Mouse (Mus musculus) kidney, postnatal 25 days (tissue): ENCODE data around the gene Alpl.

Experiments
- DNase-seq, 2 experiments: peaks; one replicate each; pipeline ENCODE4 v3.0.0; 2021; ENCODE audit warnings: mixed read lengths in 2 of 2

Gene Alpl

GRCm38 (mm10) chr4:137795611-137796557 is at the start of gene Alpl:
TSS of gene Alpl (minus strand) at chr4:137796384.
- peak; percentile 81 to 86 for DNase-seq

GRCm38 (mm10) chr4:137844656-137845055 is 48.5 kb upstream of the Alpl start:
- peak; percentile 83 to 89 for DNase-seq

DNA sequence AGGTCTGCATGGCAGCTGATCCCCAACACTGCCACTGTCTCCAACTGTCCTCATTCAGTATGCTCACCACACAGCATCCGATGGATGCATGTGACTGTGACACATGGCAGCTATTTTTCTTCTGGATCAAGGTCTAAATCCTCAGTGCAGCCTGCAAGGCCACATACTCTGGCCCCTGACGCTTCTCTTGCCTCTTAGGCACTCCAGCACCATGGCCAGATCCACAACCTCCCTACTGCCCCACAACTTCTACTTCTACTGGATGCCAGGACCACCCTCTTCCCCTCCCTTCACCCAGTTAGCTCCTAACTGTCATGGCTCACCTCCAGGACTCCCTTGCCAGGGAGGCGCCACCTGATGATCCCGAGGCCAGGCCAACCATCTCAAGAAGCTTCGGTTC is 43.3 kb upstream of the Alpl start:
- peak in 1 of 2 experiments; percentile 37 for DNase-seq

DNA sequence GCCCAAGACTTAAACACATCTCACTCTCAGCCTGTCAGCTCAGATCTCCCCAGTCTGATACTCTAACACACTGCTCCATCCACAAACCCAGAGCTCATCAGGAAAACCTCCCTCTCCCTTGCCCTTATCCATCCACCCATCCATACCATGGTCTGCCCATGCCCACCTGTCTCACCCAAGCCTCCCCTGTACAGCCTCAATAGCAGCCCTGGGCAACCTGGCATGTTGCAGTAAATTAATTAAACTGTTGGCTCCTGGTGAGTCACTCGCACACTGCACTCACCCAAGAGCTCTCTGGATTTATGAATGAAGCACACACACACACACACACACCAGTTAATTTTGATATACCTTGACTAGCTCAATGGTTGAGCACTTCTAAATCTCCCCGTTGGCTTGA is 42.6 kb upstream of the Alpl start:
- peak in 1 of 2 experiments; percentile 26 for DNase-seq

- DNase-seq, result peak; percentile 83 to 93
Measured at GRCm38 (mm10) chr4:137837792-137838191, 41.6 kb upstream of the Alpl start.

- DNase-seq, result peak in 1 of 2 experiments; percentile 23
Measured at GRCm38 (mm10) chr4:137836741-137837140, 40.6 kb upstream of the Alpl start.

DNA sequence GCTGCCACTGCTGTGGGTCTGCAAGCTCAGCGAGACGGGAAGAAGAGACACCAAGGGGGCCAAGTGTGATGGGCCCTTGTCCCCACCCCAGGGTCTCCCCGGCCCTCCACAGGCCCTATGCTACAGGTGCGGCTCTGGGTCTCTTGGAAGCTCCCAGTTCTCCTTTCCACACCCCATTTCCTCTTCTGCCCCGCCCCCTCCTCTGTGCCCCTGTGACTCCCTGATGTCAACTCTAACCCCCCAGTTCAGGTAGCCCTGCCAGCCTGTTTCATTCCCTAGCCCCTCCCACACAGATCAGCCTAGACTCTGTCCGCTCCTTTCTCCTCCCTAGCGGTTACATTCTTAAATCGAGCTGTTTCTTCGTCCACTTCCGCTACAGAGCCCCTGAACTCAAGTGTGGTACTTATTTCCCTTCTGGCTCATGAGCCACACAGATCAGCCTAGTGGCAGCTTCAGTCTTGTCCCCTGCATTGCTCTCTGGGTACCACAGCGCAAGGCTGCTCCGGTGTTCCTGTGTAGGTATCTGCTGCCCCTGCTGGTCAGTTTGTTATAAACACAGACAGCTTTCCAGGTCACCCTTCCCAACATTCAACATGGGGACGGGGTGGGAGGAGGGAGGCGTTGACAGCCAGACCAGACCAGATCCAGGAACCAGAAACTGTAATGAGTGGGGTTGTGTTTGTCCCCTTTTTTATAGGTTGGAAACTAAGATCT is 39.6 kb upstream of the Alpl start:
- peak; percentile 89 to 93 for DNase-seq

- DNase-seq, result peak in 1 of 2 experiments; percentile 21
Measured at GRCm38 (mm10) chr4:137831598-137831997, 35.4 kb upstream of the Alpl start.

GRCm38 (mm10) chr4:137830380-137830779 is 34.2 kb upstream of the Alpl start:
- peak in 1 of 2 experiments; percentile 44 for DNase-seq

DNA sequence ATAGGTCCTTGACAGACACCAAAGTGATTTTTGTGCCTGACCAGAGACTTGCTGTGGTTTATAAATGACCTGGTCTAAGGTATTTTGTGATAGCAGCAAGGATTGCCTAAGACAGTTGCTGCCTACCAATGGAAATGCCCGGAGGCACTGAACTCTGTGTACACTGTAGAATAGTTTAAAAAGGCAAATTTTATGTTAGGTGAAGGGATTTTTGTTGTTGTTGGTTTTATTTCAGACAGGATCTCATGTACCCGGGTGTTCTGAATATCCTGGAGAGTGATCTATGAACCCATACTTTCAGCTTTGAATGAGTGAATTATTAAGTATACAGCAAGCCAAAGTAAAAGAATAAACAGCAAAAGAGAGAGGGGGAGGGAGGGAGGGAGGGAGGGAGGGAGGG is 28.7 kb upstream of the Alpl start:
- peak in 1 of 2 experiments; percentile 15 for DNase-seq

GRCm38 (mm10) chr4:137823542-137823941 is 27.4 kb upstream of the Alpl start:
- DNase-seq, result no peak

DNA sequence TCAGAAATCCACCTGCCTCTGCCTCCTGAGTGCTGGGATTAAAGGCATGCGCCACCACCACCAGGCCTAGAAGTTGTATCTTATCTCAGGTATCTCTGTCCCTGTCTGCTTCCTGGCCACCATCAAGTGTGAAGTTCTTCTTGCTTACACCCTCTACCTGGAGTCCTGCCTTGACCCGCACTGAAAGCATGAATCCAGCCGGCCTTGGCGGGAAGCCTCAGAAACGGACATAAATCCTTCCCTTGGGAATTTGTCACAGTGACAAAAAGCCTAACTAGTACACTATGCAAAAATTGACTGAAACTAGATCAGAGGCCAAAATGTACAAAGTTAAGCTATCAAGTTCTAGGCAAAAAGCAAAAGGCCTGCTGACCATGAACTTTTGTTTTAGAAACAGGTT is 26.4 kb upstream of the Alpl start:
- no peak for DNase-seq

GRCm38 (mm10) chr4:137820721-137821120 is 24.5 kb upstream of the Alpl start:
- no peak for DNase-seq

- peak in 1 of 2 experiments; percentile 11 for DNase-seq
Measured at GRCm38 (mm10) chr4:137819487-137819886, 23.3 kb upstream of the Alpl start.

DNA sequence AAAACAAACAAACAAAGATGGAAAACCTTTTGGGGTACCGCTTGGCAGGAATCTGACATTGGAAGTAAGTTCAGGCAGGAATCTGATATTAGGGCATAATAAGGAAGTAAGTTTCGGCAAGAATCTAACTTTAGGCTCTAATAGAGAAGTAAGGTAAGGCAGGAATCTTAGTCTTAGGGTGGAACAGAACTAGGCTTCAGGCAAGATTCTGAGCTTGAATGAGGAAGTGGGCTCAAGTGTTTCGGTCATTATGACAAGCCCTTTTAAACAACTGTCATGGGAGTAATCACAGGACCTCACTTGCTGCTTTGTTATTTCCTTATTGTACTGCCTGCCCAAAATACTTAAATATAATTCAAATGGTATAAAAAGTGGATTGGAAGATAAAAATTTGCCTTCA is 22.2 kb upstream of the Alpl start:
- DNase-seq, result no peak

DNA sequence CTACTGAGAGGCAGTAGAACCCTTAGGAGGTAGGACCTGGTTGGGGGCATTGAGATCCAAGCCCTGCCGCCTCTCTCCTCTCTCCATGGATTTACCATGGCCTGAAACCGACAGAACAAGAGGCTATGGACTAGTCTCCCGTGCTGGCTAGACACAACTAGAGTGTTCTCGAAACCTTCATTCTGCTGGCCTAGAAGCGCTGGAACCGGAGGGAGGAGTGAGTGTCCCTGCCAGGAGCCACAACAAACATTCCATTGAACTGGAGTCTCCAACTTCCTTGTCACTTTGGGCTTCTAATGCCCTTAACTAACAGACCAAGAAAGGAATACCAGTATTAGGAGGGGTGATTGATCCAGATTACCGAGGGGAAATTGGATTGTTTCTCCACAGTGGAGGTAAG is 20.0 kb upstream of the Alpl start:
- no peak for DNase-seq

DNA sequence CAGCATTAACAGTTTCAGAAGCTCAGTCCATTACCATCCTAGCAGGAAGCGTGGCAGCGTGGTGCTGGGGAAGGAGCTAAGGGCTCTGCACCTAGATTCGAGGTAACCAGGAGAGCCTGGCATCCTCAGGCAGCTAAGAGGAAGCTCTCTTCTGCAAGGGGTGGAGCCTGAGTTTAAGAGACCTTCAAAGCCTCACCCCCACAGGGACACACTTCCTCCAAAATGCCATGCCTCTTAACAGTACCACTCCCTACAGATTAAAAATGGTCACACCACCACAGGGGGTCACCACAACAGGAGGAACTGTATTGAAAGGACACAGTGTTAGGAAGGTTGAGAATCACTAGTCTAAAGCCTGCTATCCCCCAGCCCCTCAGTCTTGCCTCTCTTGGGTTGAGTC is 19.3 kb upstream of the Alpl start:
- no peak for DNase-seq

GRCm38 (mm10) chr4:137814140-137814539 is 18.0 kb upstream of the Alpl start:
- DNase-seq, result no peak

GRCm38 (mm10) chr4:137812946-137813708 is 16.9 kb upstream of the Alpl start:
- DNase-seq, result no peak

DNA sequence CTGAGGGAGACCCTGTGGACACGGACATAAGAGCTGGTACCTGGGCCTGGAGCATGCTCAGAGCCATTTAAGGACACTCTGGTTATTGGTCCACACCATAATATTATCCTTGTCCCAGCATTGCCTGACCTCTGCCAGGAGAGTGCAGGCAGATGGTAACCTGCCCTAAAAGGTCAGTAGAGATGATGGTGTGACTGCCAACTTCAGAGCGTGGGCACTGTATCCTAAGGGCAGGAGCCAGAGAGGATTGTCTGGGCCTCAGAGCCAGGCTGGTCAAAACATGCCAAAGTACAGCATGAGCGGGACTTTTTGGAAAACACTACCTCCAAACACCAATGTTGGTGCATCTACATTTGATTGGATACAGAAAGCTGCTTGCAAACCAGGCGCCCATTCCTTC is 13.8 kb upstream of the Alpl start:
- DNase-seq, result no peak

DNA sequence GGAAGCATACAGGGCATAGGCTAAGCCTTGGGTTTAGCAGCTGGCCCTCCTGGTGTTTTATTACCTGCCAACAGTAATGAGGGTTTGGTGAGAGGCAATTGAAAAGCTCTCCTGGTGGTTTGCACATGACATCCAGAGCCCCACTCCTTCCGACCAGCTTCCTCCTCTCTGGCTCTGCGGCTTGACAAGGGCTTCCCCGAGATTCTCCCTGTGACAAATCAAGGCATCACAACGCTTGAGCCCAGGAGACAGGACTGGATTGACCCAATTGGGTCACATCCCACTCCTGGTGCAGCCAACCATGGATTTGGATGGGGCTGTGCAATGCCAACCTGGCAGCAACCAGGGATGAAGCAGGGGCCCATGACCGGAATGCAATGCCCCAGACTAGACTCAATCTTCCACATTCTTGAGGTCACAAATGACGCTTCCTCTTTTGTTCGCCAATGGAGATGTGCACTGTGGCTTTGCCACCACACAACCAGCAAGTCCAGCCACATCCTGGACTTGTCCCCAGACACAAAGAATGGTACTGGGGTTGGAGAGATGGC is 11.2 kb upstream of the Alpl start:
- DNase-seq, result peak in 1 of 2 experiments; percentile 13

- no peak for DNase-seq
Measured at GRCm38 (mm10) chr4:137801196-137801595, 5.0 kb upstream of the Alpl start.

DNA sequence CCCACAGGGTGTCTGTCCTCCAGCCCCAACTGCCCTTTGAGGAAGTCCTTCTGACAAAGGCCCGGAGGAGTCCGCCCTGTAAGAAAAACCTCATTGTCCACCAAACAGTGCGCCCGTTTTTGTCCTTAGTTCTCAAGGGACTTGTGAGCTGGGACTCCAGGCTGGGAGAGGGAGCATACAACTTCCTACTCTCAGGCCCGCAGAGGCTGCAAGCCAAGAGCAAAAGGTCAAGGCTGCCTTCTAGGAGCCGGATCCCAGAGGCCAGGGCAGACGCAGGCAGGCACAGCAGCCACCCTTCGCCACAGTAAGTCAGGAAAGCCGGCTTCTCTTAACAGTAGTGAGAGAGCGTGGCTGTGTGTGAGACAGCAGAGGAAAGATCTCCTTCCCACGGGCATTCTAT is 4.1 kb upstream of the Alpl start:
- peak; percentile 51 to 66 for DNase-seq
